Mouse (Mus musculus): ENCODE measurements around the gene Ldah. TPM values are rescaled to one million over a fixed set of nuclear protein-coding genes. Genes with fewer than 3 reads are reported as not detected.
A peak's percentile ranks its signal among the peaks of the same experiment; 100 is the strongest.

Gene Ldah
- polyA plus RNA-seq, 1 experiment from 2014 or later, result 53.7 TPM

DNA sequence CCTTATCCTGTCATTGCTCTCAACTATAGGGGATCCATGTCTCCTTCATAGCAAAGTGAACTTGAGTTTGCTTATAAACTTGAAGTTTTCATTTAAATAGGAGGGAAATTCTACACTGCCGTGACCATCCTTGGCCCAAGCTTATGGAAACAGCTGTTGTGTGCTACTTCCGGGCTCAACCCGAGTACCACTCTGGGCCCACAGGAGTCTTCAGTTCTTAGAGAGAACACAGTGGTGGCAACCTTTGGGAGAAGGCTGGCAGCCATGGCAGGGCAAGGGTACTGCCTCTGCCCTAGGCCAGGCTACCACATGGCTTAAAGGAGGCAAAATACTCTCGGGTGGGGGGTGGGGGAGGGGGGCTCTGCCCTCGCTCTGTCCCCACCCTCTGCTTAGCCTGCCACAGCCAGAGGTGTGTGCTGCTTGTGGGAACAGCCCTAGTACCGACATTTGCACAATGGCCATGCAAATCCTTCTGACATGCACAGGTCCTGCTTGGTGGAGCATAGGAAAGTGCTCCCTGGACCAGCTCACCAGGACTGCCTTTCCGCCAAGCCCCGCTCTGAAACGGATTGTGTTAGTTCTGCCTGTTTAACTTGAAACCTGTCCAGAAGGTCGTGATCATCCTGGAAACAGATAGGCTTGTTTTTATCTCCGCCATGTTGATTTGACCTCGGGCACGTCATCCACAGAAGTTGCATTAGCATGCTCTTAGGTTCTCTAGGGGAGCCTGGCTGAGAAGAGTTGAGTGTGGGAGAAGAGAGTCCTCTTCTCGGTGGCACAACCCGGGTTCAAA, 73.5 kb downstream of the Ldah start:
- no peak for DNase-seq (ENCODE audit: low spot score)

DNA sequence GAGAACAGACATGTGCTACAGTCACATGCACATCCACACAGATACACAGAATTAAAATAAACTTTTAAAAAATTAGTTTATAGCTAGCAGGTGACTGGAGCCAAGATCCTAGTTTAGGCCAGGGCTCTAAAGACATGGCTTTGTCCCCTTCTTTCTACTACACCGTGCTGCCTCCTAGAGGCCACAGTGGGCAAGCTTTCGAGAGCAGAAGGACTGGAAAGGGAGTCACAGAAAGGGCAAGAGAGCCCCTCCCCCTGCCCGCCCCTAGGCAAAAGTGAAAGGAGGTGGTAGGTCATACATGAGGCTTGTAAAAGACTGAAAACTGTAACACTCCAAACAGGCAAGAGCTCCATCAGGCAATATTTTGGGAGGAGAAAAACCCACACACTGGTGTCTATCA, 80.1 kb downstream of the Ldah start:
- peak; percentile 17 for DNase-seq (ENCODE audit: low spot score)

DNA sequence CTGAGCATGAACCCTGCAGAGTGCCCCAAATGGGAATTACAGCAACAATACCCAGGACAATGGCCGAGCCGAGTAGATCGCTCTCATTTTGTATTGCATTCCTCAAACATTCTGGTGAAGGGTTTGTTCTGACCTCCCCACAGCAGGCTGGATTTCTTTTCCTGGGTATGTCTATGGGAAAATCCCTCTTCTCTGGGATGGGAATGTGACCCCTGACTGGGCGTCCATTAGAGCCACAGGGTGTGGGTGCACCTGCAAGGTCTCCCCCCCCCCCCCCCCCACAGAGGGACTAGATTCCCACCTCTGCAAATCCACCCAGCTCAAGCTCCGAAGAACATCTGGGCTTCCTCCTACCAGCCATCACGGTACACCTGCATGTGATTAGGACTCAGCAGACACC, 81.2 kb downstream of the Ldah start:
- DNase-seq (ENCODE audit: low spot score), result no peak

DNA sequence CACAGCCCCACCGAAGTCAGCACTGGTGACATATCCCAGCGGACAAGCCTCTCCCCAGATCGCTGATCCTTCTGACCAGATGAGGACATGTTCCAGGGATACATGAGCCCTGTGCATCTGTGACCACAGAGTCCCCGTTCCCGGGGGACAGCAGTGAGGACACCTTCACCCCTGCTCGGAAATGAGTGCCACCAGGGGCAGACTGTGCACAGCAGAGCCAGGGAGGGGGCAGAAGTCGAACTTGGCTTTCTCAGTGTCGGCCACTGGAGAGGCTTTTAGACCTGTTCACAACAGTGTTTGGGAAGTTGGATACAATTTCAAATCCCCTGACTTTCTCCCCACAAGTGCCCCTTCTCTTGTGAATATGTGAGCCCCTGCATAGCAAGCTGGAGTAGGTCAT, 81.6 kb downstream of the Ldah start:
- DNase-seq (ENCODE audit: low spot score), result no peak

DNA sequence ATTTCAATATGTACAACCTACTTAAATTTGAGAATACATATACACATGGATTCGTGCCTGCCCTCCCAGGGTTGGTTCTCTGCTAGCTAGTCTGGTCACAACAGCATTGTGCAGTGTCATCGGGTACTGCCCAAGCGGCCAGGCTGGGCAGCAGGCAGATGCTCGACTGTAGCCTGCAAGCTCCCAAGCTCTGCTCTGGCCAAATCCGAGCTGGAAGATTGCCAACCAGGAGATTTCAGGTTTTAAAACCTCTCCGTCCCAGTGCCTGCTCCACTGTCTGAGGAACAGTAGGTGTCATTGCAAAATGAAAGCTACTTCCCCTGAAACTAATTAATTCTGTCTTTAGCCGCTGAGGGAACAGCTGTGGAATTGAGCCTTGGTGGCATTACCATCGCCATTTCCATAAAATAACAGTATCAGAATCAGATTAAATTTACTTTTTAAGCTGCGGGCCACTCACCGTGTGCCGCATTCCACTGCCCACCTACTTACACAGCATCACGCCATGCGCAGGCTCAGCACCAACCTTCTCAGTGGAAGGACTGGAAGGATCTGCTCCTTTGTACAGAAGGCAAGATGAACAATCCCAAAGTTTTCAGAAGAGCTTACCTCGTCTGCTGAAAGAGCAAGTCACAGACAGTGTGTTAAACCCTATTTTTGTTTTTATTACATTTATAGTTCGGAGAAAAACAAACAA, 83.4 kb downstream of the Ldah start:
- DNase-seq (ENCODE audit: low spot score), result no peak

DNA sequence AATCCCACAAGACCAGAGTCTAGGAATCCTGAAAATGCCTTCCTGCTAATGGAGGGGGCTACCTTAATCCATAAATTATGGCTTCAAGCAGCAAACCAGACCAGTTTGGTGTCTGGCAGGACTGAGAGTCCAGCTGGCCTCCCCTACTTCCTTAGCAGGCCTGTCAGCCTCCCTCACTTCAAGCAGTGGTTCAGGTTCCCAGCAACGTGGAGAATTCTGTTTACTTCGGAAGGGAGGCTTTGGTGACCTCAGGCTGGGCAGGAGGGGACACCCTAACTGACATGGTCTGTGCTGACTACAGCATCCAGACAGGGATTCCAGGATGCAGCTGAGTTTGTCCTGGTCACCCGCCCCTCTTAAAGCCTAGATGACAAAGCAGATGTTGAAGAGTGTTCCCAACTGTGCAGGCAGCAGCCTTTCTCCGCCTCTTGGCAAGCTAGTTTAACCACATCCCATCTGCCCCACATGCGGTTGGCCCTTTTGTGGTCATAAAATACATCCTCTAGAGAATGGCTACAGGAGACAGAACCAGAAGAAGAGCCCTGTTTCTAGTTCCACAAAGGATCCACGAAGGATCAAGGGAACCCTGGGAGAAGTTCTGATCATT, 87.5 kb downstream of the Ldah start:
- DNase-seq (ENCODE audit: low spot score), result no peak

DNA sequence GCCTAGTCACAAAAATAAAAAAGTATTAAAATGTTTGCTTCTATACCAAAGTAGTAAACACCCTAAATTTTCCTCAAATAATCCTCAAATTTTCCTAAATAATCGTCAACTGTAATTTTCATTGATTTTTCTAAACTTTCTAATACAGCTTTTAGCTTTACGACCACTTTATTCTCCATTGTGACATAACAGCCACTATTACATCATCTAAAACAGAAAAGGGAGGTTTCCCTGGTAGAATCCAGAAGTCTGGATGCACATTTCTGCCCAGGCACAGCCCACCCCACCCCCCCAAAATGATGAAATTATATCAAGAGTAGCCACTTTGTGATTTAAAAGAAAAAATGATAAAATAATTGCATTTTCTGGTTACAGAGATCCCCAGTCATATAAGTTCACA, 88.2 kb downstream of the Ldah start:
- no peak for DNase-seq (ENCODE audit: low spot score)

DNA sequence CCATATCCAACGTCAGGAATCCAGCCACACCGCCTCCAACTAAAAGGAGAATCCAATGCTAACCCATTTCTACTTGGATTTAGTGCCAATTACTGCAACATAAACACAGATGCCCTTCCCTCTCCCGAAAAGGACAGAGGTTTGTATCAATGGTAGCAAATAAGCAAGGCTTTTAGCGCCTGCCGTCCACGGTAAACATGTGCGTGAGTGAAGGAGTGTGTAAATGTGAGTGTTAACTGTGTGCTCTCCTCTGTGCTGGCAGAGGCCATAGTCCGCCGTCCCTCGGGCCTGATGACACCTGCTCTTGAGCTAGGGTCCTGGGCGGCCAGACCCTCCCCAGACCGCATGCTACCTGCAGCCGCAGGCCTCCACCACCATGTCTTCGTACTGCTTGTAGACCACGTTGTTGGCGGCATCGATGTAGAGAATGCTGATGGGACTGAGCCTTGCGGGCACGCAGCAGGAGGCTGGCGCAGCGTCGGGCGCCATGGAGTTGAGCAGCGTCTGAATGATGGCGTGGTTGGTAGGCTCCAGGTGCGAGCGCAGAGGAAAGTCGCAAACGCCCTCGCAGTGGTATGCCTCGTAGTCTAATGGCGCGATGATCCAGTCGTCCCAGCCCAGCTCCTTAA, 89.8 kb downstream of the Ldah start:
- no peak for DNase-seq (ENCODE audit: low spot score)

DNA sequence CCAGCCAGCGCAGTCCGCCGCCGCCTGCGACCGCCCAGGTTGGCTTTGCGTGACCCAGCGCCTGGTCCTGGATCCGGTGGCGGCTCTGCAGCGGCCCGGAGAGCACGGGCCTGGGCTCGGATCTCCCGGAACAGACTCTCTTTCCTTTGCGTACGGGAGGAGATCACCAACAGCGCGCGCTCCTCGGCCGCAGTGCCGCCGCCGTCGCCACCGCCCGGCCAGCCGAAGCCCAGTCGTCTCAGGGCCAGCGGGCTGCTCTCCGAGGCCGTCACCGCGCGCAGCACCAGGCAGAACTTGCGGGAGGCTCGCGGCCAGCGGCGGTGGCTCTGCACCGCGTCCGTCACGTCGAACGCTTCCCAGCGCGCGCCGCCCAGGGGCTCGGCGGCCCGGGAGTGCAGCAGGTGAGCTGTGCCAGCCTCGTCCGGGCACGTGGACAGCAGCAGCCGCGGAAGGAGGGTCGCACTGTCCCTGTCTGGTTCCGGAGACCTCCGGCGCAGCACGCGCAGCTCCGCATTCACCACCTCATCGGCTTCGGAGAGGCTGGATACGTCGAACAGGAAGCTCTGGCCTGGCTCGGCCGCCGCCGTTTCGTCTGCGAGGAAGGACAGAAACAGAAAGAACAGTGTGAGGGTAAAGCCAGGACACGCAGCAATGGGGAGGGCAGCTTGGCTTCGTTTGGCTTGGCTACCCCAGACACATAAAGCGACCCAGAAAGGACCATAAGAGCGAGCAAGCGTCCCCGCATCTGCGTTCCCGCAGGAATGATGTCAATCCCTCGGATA, 90.6 kb downstream of the Ldah start:
- no peak for DNase-seq (ENCODE audit: low spot score)

DNA sequence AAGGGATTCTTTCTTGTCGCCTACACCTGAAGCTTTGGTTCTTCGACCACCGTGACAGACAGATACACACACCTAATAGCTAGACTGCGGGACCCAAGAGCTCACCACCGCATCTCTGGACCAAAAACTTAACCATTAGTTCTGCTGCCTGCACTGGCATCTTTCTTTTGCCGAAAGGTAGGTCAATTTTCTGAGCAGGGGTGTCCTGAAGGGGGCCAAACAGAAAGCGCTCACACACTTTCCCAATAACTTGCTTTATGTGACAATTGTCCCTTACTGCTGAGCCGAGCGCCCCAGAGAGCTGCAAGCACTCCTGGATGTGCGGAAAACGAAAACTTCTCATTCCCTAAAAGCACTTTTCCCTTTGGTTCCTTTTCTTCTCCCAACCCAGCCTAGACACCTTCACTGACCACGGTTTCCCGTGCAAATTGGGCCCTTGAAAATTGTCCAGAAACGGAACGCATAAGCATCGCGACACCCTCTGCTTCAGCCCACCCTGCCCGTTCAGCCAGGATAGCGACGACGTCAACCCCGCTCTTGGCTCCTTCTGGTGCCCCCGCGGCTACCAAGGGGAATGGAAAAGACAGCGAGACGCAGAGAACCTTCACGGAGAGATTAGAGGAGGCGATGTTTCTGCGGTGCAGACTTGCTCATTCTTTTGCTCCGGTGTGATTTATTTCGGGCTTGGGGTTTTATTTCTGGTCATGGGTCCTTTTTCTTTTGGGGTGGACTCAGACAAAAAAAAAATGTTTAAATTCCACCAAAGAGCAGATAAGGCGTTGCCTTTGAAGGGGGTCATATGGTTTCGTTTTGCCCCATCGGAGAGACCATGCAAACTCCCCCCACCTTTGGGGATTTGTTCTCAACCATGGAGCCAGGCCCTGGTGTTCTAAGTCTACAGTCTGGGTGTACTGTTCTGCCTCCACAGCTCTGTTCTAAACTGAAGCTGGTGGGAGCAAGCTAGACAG, 91.5 kb downstream of the Ldah start:
- no peak for DNase-seq (ENCODE audit: low spot score)

DNA sequence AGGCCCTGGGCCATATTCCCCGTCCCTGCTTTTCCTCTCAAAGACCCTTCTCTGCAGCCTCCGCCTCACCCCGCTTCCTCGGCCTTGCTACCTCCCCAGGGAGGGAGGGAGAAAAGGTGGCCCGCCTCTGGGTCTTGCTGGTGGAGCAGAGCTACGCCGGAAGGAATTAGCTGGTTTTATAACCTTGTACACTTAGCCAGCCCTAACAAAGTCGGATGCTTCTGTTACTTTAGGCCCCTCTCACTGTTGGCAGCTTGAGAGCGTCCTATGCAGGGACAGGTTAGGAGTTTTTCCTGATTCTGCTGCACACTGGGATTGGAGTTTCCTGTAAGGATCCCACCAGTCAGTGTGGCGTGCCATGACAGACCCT, 92.2 kb downstream of the Ldah start:
- DNase-seq (ENCODE audit: low spot score), result no peak

DNA sequence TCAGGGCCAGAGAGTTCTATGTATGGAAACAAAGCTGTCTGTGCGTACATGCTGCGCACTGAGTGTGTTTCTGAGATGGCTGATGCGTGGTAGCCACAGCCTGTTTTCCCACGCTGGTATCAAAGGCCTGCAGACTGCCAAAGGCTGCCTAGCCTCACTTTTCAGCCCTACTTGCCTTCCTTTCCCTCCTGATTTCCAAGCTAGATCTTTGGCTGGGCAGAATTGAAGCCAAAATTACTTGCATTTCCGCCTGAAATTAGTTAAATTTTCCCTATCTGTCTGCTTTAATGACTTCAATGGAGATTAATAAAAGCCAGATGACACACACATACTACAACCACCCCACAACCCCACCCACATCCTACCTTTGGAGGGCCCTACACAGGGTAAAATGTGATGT, 92.6 kb downstream of the Ldah start:
- DNase-seq (ENCODE audit: low spot score), result no peak

DNA sequence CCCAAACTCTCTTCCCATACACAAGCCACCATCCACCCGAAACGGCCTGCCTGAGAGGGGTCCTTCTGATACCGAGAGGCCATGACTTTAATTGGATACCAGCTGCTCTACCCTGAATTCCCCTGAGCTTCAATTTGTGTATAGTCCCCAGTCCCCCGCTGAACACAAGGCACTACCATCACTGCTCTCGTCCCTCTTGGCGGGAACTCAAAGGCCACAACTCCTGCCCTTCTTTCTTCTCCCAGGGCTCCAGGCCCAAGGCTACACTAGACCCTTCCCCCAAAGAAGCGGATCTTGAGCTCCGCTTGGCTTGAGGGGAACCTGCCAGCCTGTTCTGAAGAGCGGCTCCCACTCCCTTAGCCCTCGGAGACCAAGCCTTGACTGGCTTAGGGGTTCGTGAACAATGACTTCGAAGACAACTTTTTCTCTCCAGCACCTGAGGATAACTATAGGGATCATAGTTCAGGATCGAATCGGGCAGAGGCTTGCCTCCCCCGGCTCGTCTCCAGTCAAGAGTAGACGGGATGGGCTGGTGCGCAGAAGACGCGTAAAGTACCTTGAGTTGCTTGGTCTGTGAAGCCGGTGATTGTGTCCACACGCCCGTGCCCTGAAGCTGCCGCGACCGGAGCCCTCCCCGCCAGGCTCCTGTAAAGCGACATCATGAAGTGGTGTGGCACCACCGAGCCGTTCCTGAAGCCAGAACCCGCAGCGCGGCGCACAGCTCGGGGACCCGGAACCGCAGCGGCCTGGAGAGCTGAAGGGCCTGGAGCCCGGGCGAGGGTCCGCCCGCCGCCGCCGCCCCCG, 93.3 kb downstream of the Ldah start:
- no peak for DNase-seq (ENCODE audit: low spot score)

DNA sequence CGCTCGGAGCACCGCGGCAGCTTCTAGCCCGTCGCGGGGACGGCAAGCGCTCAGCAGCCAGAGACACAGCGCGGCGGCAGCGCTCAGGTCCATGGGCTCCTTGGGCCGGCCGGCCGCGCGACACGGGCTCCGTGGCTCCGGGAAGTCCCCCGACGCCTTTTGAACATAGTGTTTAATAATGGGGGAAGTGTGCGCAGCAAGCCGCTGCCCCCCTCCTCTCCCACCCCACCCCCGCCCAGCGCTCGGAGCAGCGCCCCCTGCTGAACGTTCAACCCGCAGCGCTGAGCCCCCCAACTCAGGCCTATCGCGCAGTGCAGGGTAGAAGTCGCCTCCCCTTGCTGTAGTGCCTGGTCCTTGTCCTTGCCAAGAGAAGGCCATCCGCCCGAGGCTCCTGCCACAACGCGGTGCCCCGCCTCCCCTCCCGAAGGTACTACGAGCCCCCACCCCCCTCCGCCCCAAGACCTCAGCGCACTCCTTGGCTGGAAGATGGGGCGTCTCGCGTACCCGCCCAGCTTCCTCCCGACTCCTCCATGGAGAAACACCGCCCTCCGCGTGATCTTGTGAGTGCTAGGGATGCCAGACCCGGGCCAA, 94.0 kb downstream of the Ldah start, which contains the start of gene Gdf7:
Gdf7 (minus strand) TSS at position 114 of the 591 bp plus-strand sequence.
- DNase-seq (ENCODE audit: low spot score), result no peak

DNA sequence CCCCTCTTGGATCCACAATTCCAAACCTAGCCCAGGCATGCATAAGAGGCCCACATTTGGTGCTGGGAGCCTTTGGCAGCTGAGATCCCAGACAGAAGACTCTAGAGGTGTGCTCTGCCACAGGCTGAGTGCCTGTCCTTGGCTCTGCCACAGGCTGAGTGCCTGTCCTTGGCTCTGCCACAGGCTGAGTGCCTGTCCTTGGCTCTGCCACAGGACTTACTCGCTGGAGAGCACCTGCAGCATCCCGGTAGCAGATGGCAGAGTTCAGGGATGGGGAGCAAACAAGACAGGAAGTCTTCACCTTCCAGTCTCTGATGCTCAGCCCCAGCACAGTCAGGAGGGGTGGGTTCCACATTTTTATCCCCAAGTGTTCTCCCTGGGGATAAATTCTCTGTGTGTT, 97.4 kb downstream of the Ldah start:
- DNase-seq (ENCODE audit: low spot score), result no peak

DNA sequence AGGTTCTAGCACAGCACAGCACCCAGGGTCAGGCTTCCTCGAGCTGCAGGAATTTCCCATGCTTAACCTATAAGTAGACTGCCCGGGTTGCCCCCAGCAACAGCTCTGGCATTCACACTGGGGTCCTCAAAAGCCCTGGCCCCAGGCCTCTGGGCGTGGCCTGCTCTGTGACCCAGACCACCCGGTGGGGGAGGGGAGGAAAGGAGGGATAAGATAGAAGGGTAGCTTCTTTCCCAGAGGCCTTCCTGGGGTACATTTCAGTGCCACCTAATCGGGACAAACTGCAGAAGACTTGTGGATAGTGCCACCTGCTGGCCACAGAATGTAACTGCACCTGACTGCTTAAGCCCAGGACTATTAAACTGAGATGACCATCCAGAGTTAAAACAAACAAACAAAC, 98.5 kb downstream of the Ldah start:
- peak; percentile 60 for DNase-seq (ENCODE audit: low spot score)

DNA sequence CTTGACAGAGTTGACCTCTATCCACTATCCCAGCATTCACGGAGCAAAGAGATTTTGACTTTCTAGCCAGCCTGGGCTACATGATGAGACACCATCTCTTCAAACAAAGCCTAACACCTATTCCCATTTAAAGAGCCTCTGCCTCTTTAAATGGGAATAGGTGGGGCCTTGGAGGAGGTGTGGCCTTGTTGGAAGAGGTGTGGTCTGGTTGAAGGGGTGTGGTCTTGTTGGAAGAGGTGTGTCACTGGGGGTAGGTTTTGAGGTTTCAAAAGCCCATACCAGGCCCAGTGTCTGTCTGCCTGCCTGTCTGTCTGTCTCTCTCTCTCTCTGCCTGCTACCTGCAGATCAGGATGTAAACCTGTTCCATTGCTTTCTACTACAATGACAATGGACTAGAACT, 99.0 kb downstream of the Ldah start:
- DNase-seq (ENCODE audit: low spot score), result no peak

DNA sequence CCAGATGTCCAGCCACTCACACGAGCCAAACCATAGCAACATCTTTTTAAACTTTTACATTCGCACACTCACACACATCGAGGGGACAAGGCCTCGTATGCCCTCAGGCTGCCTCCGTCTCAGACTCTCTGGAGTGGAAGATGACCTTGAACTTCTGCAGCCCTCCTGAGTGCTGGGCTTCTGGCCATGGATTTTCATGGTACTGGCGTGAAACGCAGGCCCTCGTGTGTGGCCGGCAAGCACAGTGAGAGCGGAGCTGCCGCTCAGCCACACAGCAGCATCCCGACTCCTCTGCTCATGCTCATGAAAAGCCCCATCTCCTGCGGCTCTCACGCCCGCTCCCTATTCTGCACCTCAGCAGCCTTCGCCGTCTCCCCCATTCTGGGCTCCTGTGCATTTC, 103.1 kb downstream of the Ldah start:
- DNase-seq (ENCODE audit: low spot score), result no peak

DNA sequence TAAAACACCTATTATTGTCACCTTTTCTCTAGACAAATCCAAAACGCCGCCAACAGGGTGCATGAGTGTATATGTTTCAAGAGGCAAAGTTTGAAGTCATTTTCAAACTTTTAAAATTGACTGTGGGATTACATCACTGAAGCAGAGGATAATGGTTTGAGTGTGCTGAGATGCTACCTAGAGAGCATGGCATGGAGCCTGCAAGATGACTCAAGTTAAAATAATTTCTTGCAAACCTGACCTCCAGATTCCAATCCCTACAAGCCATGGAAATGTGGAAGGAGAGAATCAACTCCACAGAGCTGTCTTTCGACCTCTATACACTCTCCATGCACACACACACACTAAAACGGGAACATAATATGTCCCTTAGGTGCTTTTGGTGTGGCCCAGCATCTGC, 104.4 kb downstream of the Ldah start:
- DNase-seq (ENCODE audit: low spot score), result no peak

Measured in thymus, postnatal 0 days (tissue).